Mouse (Mus musculus) C2C12 (cell line): Measurements from ENCODE around the gene Tmem178.

ENCODE experiments used
- CEBPB ChIP-seq: IDR thresholded peaks from one replicate; pipeline ENCODE4 v1.6.1; 2011; ENCODE audit warnings: low read depth, mild to moderate bottlenecking, control low read depth, moderate library complexity
- CTCF ChIP-seq: IDR thresholded peaks from one replicate; pipeline ENCODE4 v1.5.1; 2011; ENCODE audit not compliant: control insufficient read depth, insufficient read depth, insufficient read length
- MAX ChIP-seq: IDR thresholded peaks from one replicate; pipeline ENCODE4 v1.6.1; 2011; ENCODE audit warnings: mild to moderate bottlenecking, control low read depth
- MYOD1 ChIP-seq: IDR thresholded peaks from one replicate; pipeline ENCODE4 v1.6.1; 2011; ENCODE audit warnings: low read depth; ENCODE audit not compliant: control insufficient read depth, insufficient read length
- MYOG ChIP-seq: IDR thresholded peaks from one replicate; pipeline ENCODE4 v1.6.1; 2011; ENCODE audit not compliant: control insufficient read depth, insufficient read length; ENCODE audit errors: extremely low read depth
- USF1 ChIP-seq: IDR thresholded peaks from one replicate; pipeline ENCODE4 v1.6.1; 2011; ENCODE audit warnings: low read depth, mild to moderate bottlenecking, control low read depth, moderate library complexity

DNA sequence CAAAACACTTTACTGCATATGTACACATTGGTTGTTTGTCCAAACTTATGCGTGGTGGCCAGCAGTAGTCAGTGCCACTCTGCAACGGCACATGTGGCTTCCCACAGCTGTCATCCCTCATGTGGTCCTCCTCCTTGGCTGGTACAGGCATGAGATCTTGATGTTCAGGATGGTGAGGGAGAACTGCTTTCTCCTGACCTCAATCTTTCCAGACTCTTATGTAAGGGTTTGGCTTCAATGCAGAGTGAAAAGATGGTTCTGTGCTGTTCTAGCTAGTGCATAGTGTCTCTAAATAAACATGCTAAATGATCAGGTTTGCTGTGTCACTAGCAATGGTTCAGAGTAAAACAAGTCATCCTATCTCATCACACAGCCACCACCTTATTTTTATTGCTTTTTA is 17.3 kb upstream of the Tmem178 start:
- TF ChIP-seq CTCF (no peak), MYOD1 (no peak), MYOG (no peak), CEBPB (no peak), USF1 (no peak), MAX (no peak)
